Mouse (Mus musculus) adrenal gland, adult 18-20 months (tissue): ENCODE results near the gene Dapk3. TPM values are rescaled to one million over a fixed set of nuclear protein-coding genes. Genes with fewer than 3 reads are reported as not detected.
"Not testable (repeated sequence)": the region's sequence is repeated elsewhere in the genome, so short reads cannot be mapped to it uniquely, and the experiment has no call there.

ENCODE experiments used
- DNase-seq, 2 experiments: peaks; one replicate each; pipeline ENCODE4 v3.0.0; 2021 to 2022; ENCODE audit warnings: low spot score in 2 of 2
- total RNA-seq, 2 experiments: library from RNA; stranded (reverse); gene quantifications; 1 replicate in 1 of 2; 2 replicates in 1 of 2; pipeline ENCODE4 v1.2.3; 2021

Gene Dapk3
- total RNA-seq, 2 experiments from 2014 or later = 63.4 to 74.2 TPM

- DNase-seq = peak; percentile 50 to 57
Observed at GRCm38 (mm10) chr10:81198230-81198629, 15.4 kb downstream of the Dapk3 start.

GRCm38 (mm10) chr10:81198990-81199389 is 16.2 kb downstream of the Dapk3 start:
- no peak for DNase-seq

GRCm38 (mm10) chr10:81200141-81200540 is 17.3 kb downstream of the Dapk3 start:
- no peak for DNase-seq

- DNase-seq = no peak
Observed at GRCm38 (mm10) chr10:81200605-81201287, 17.9 kb downstream of the Dapk3 start.

DNA sequence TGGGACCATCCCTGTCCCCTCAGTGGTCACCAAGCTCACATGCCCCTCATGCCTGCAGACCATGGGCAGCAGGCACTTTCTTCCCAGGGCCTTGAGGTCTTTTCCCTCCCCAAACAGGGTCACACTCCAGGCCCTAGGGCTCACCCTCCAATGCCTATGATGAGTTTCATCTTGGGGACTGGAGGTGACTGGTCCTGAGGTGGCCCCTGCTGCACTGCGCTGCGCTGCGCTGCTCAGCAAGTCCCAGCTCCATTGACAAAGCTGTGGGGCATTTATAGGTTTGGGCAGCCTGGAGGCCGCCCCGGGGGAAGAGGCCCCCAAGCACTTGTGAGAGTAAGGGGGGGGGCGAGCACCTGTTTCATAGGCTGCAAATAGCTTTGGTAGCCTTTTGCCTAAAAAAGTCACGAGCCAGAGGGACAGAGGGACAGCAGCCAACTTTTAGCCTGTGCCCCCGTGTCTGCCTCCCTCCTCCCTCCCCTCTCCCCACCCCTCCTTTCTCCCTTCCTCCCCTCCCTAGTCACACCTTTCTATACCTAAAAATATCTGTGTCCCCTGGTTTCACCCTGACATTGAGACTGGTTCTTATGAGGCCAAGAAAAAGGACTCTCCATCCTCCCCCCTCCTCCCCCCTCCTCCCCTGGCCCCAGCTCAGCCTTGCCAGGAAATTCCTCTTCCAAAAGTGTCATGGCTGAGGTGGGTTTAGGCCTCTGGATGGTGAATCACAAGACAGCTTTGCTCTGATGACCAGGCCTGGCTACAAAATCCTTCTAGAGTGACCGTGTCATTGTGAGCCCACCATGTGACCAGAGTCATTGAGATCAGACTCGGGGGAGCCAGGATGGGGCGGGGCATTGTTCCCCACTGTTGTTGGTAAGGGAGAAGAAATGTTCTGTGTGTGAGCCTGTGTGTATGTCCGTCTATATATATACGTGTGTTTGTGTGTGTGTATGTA is 19.3 kb downstream of the Dapk3 start, which contains the start of gene Nmrk2:
Gene Nmrk2 (minus strand): TSS at position 245 of the 952 bp plus-strand sequence.
- DNase-seq = no peak

DNA sequence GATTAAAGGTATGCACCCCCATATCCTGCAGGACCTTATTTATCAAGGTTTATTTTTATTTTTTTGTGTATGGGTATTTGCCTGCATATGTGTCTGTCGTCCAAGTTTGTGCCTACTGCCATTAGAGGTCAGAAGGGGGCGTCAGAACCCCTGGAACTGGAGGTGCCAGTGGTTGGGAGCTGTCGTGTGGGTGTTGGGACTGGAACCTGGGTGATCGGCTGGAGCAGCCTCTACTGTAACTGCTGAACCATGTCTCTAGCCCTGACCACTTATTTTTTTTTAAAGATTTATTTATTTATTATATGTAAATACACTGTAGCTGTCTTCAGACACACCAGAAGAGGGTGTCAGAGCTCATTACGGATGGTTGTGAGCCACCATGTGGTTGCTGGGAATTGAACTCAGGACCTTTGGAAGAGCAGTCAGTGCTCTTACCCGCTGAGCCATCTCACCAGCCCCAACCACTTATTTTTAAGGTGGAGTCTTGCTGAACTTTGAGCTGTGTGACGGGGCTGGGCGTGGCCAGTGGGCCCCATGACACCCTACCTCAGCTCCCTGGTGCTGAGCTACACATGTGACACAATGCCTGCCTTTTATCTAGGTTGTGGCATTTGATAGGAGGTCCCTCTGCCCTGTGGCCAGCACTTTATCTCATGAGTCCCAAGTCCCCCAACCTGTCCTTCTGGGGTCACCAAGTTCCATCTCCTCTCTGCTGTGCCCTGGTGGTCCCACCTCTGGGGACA is 20.3 kb downstream of the Dapk3 start:
- no peak for DNase-seq

DNA sequence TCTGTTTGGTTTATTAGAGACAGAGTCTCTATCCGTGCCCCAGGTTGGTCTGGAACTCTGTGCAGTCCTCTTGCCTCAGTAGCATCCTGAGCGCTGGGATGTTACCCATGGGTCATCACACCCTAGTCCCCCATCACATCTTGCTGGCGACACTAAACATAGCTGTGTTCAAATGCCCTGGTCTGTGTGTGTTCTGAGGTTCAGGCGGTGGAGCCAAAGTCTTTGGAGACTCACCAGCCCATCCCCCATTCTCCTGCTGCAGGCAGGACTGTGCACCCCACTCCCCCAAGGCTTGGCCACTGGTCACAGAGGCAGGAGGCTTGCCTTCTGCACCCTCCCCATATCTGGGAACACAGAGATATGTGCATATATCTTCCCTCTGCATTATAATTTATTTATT is 21.3 kb downstream of the Dapk3 start:
- DNase-seq = no peak

GRCm38 (mm10) chr10:81210154-81210553 is 27.3 kb downstream of the Dapk3 start:
- no peak for DNase-seq

GRCm38 (mm10) chr10:81216260-81216659 is 33.5 kb downstream of the Dapk3 start:
- no peak for DNase-seq

DNA sequence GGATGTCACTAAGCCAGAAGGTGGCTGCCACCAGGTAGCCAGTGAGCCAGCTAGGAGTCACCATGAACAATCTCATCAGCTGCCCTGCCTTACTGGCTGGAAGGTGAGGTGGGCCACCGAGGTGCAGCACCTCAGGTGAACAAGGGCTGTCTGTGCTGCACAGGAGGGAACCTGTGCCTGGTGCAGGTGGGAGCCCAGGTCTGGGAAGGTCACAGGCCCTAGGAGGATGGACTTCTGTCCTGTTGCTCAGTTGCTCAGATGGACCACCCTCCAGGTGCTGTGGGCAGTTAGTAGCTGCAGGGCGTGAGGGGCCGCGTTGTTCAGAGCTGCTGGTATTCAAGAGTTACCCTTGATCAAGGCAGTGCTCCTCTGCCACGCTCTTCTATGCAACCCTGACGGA is 34.0 kb downstream of the Dapk3 start:
- no peak for DNase-seq

GRCm38 (mm10) chr10:81217267-81217666 is 34.5 kb downstream of the Dapk3 start:
- DNase-seq = not testable (repeated sequence)

DNA sequence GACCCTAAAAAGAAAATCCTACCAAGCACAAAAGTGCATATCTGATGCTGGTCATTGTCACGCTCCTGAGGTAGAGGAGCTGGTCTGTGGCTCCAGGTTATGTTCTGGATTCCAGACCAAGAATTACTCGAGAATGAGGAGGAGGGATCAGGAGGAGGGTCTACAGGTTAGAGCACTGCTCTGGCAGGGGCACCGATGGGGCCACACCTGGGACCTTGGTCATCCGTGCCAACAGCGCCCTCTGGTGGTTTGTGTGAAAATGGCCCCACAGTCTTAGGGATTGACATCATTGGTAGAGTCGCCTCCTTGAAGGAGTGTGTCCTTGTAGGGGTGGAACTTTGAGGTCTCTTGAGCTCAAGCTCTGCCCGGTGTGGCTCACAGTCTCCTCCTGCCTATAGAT is 35.2 kb downstream of the Dapk3 start:
- peak; percentile 71 to 76 for DNase-seq

GRCm38 (mm10) chr10:81221402-81222015 is 38.7 kb downstream of the Dapk3 start:
- no peak for DNase-seq

DNA sequence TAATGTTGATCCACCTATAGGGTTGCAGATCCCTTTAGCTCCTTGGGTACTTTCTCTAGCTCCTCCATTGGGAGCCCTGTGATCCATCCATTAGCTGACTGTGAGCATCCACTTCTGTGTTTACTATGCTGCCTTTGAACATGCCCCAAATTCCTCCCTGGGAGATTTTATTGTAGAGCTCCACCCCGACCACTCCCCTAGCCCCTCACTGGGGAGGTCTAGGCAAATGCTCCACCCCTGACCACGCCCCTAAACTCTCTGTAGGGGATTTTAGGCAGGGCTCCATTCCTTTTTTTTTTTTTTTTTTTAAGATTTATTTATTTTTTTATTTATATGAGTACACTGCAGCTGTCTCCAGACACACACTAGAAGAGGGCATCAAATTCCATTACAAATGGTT is 40.9 kb downstream of the Dapk3 start:
- not testable (repeated sequence) for DNase-seq

DNA sequence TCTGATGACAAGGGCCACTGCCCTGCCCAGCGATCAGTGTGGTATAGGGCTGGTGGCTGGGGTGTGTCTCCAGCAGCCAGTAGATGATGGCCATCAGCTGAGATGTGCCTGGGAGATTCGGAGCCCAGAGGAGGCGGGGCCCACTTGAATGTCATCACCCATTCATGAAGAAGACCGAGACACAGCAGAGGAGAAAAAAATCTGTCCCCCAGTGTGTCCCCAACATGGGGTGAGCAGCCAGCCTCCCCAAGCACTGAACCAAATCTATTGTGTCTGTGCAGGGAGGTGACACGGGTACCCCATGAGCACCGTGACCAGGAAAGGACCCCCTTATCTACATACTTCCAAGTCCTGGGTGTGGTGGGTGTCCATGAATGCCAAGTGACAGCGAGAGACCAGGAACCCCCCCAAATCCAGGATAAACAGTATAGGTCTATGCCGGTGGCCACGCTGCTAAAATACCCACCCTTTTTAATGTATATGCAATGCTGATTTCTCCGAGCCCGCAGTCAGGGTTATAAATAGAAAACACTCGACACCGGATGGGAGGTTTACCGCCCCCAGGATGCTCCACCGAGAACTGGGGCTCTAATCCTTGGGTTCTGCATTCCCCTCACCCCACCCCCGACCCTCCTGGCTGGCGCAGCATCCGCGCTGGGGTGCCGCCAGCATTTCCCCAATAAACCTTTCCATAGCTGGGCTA is 47.1 kb downstream of the Dapk3 start:
- no peak for DNase-seq

- no peak for DNase-seq
Observed at GRCm38 (mm10) chr10:81230438-81231332, 47.9 kb downstream of the Dapk3 start, which contains the start of gene Atcay. Atcay (minus strand) TSS chr10:81230833.

DNA sequence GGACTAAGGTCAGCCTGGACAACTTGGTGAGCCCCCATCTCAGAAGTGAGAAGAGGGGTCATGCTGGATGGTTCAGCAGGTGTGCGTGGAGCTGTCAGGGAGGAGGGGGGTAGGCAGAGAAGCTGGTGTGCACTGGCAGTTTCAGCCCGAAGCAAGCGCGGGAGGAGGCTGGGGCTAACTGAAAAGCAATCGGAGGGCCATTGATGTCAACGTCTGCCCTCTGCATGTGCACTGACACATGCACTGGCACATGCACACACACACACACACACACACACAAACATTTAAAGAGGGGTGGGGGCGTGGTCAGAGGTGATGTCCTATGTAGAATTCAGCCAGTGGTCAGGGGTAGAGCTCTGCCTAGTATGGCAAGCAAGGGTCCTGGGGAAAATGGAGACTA is 48.6 kb downstream of the Dapk3 start:
- no peak for DNase-seq

DNA sequence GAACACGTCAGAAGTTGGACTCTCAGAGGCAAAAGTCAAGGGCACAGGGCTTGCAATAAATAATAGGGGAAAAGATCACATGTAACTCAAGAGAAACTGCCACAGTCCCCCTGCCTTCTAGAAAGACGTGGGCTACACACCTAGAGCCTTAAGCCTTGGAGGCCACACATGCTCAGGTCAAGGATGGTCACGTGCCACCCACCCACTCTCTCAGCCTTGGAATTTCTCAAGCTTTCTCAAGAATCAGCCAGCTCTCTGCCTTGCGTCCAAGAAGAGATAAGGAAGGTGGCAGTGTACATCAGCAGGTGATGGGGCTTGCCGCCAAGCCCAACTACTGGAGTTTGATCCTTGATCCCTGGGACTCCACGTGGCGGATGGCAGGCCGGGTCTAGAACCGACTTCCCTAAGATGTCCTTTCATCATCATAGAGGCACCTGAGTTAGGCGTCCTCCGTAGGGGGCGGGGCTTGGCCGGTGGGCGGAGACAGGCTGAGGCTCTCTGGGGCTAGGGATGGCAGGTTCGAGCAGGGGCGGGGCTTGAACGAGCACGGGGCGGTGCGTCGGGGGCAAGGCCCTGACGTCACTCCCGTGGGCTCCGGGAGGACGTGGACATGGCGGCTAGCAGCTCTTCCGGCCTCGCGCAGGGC is 49.9 kb downstream of the Dapk3 start, which contains the start of gene Zfr2:
Gene Zfr2 (plus strand): TSS at position 576 of the 646 bp plus-strand sequence.
- peak; percentile 91 to 92 for DNase-seq

GRCm38 (mm10) chr10:81233226-81233585 is 50.4 kb downstream of the Dapk3 start:
- no peak for DNase-seq
